Mouse (Mus musculus): ENCODE measurements around the gene Cnot3. TPM values are rescaled to one million over a fixed set of nuclear protein-coding genes. Genes with fewer than 3 reads are reported as not detected.

Gene Cnot3
- polyA plus RNA-seq, 1 experiment from 2014 or later, result 40.5 TPM

DNA sequence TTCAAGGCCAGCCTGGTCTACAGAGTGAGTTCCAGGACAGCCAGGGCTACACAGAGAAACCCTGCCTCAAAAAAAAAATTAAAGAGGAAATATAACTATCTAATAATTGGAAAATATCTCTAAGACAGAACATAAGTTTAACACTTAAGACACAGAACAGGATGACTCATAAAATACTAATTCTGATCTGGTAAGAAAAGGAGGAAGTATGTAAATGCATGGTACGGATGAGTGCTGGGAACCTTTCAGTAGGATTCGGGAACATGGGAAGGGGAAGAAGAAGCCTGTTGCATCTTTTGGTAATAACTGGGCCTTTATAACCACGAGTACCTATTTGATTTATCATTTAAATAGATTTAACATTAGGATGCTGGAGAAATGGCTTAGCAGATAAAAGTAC lies 31.0 kb upstream of the Cnot3 start:
- H3K27me3 ChIP-seq (replicated peaks; ENCODE audit: control insufficient read depth, insufficient read depth, low read length), result no peaks in the 10 kb centered on the region
- H3K9me3 ChIP-seq (replicated peaks; ENCODE audit: control insufficient read depth, low read length), result no peaks in the 10 kb centered on the region
- no peak overlapping the region for H3K9ac ChIP-seq (ENCODE audit: low read length)
- ATAC-seq, result no peak
- no peaks in the 10 kb centered on the region for H3K36me3 ChIP-seq (ENCODE audit: control insufficient read depth, insufficient read depth, low read length)
- H3K27ac ChIP-seq (ENCODE audit: low read depth, low read length), result no peak overlapping the region
- no peak overlapping the region for H3K4me2 ChIP-seq (ENCODE audit: low read length)
- whole genome bisulfite sequencing, result 86% methylated on average over 3 of the region's 3 CpGs
- peaks cover 5% of the 10 kb centered on the region for H3K4me1 ChIP-seq (ENCODE audit: control insufficient read depth, insufficient read depth, low read length)
- no peak overlapping the region for H3K4me3 ChIP-seq (ENCODE audit: low read depth, low read length)
- DNase-seq (ENCODE audit: low spot score), result no peak

DNA sequence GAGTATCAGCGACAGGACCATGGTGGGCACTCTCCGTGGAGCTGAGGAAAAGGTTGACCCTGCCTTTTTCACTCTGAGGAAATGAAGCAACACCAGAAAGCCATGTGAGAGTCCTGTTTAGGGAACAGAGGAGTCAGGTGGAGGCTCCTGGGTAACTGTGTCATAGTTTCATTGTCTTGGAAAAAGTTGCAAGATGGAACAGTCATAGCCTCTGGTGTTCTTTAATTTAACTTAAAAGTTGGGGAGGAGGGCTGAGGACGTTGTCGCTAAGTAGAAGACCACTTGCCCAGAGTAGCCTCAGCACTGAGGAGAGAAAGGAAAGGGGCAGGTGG lies 29.0 kb upstream of the Cnot3 start, which contains the start of gene Oscar:
Oscar (minus strand) TSS at position 101 of the 332 bp plus-strand sequence.
- no peak within 1 kb of the TSS for H3K27ac ChIP-seq (ENCODE audit: low read depth, low read length)
- H3K36me3 ChIP-seq (ENCODE audit: control insufficient read depth, insufficient read depth, low read length), result peaks cover 15% of the 10 kb centered on the region
- DNase-seq (ENCODE audit: low spot score) (no peak), ATAC-seq (no peak)
- 76% methylated on average over 4 of the region's 4 CpGs for WGBS
- no peak within 1 kb of the TSS; the same call in 1 of the 2 replicates for H3K4me2 ChIP-seq (ENCODE audit: low read length)
- H3K9me3 ChIP-seq (replicated peaks; ENCODE audit: control insufficient read depth, low read length), result no peaks in the 10 kb centered on the region
- peak within 1 kb of the TSS; percentile 61 for H3K4me3 ChIP-seq (ENCODE audit: low read depth, low read length)
- peaks cover 5% of the 10 kb centered on the region for H3K4me1 ChIP-seq (ENCODE audit: control insufficient read depth, insufficient read depth, low read length)
- no peak within 1 kb of the TSS for H3K9ac ChIP-seq (ENCODE audit: low read length)
- H3K27me3 ChIP-seq (replicated peaks; ENCODE audit: control insufficient read depth, insufficient read depth, low read length), result no peaks in the 10 kb centered on the region

DNA sequence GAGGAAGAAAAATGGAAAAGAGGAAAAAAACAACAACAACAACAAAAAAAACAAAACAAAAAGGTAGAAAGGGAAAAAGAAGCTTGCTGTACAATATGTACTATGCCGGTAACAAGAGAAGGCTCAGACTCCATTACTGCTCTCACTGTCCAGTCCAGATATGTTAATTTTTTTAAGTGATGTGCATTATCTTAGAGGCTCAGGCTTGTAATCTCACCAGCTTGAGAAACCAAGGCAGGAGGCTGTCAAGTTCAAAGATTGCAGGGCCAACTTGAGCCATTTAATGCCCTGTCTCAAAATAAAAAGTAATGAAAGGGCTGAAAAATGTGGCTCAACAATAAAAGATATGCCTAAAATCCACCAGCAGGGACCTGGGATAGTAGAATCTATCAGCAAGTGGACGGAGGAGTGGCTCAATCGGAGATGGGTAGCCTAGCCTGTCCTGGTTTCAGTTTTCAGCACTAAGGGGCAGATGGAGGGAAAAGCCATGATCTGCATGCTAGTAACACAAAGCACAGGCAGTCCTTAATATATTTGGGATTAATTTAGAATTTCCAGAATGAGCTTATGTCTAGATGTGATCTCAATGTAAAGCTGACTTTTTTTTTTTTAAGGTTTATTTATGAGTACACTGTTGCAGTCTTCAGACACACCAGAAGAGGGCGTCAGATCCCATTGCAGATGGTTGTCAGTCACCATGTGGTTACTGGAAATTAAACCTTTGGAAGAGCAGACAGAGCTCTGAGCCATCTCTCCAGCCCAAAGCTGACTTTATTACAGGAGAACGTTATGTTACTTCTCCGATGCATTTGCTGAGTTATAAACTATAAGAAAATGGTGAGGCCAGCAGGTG lies 28.5 kb upstream of the Cnot3 start:
- H3K27ac ChIP-seq (ENCODE audit: low read depth, low read length), result no peak overlapping the region
- ATAC-seq, result peak; percentile 40

DNA sequence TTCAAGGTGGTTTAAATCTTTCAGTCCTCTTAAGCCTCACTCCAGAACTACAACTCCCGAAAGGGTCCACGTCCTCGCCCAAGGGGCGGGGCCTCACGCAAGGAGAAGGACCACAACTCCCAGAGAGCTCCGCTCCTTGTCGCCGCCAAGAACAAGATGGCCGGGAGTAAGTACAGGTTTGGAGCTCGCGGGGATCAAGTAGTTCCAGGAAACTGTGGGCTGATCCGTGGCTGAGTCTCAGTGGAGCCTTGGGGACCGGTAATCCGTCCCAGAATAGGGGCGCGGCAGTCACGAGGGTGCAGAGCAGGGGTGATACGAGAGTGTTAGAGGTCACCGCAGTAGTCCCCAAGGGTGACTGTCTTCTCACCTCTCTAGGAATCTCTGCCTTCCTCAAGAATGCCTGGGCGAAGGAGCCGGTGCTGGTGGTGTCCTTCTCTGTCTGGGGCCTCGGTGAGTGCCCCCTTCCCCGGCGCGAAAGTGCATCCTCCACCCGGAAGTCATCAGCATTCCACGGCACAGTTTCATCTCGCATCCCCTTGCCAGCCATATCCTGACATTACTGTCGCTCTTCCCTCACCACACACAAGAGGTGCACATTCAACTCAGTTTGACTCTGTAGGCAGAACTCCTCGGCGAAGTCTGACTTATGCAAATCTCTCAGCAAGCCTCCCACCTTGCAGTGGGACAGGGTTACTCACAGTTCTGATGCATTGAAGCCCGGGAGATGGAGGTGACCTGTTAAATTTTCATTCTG lies 27.6 kb upstream of the Cnot3 start, which contains the start of gene Ndufa3:
Ndufa3 (plus strand) TSS at position 132 of the 754 bp plus-strand sequence.
- DNase-seq (ENCODE audit: low spot score) (peak; percentile 96), ATAC-seq (peak; percentile 97)
- no peaks in the 10 kb centered on the region for H3K9me3 ChIP-seq (replicated peaks; ENCODE audit: control insufficient read depth, low read length)
- H3K27ac ChIP-seq (ENCODE audit: low read depth, low read length), result no peak within 1 kb of the TSS
- peaks cover 5% of the 10 kb centered on the region for H3K4me1 ChIP-seq (ENCODE audit: control insufficient read depth, insufficient read depth, low read length)
- peaks cover 28% of the 10 kb centered on the region for H3K36me3 ChIP-seq (ENCODE audit: control insufficient read depth, insufficient read depth, low read length)
- 2% methylated on average over 32 of the region's 32 CpGs for WGBS
- H3K9ac ChIP-seq (ENCODE audit: low read length), result peak within 1 kb of the TSS; percentile 79
- peak within 1 kb of the TSS; percentile 70 for H3K4me2 ChIP-seq (ENCODE audit: low read length)
- H3K4me3 ChIP-seq (ENCODE audit: low read depth, low read length), result peak within 1 kb of the TSS; percentile 61
- no peaks in the 10 kb centered on the region for H3K27me3 ChIP-seq (replicated peaks; ENCODE audit: control insufficient read depth, insufficient read depth, low read length)

More for the DNA sequence above, 28.5 kb upstream of the Cnot3 start:
- WGBS, result 45% methylated on average over 6 of the region's 6 CpGs
- Histone ChIP-seq H3K4me1 (ENCODE audit: control insufficient read depth, insufficient read depth, low read length) (peaks cover 5% of the 10 kb centered on the region), H3K4me2 (ENCODE audit: low read length) (no peak overlapping the region; the same call in 1 of the 2 replicates), H3K36me3 (ENCODE audit: control insufficient read depth, insufficient read depth, low read length) (peaks cover 20% of the 10 kb centered on the region), H3K9me3 (replicated peaks; ENCODE audit: control insufficient read depth, low read length) (no peaks in the 10 kb centered on the region), H3K4me3 (ENCODE audit: low read depth, low read length) (peak overlapping the region; percentile 61), H3K27me3 (replicated peaks; ENCODE audit: control insufficient read depth, insufficient read depth, low read length) (no peaks in the 10 kb centered on the region), H3K9ac (ENCODE audit: low read length) (no peak overlapping the region)
- DNase-seq (ENCODE audit: low spot score), result no peak

DNA sequence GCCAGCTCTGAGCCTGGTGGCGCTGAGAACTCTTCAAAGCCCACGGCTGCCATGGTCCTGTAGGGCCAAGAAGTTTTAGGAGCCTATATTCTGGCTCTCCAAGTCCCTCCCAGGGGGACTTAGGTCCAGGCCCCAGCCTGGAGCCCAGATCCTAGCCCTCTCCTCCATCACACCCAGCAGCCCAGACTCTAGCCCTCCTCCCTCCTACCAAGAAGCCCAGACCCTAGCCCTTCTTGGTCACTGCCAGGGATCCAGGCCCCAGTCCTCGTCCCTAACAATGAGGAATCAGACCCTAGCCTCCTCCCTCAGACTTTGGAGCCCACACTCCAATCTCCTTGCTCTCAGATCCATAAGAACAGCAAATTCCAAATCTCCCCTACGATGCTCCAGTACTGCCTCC lies 16.0 kb upstream of the Cnot3 start:
- ATAC-seq (peak; percentile 35), DNase-seq (ENCODE audit: low spot score) (no peak)
- peaks cover 23% of the 10 kb centered on the region for H3K36me3 ChIP-seq (ENCODE audit: control insufficient read depth, insufficient read depth, low read length)
- H3K9me3 ChIP-seq (replicated peaks; ENCODE audit: control insufficient read depth, low read length), result no peaks in the 10 kb centered on the region
- H3K4me1 ChIP-seq (ENCODE audit: control insufficient read depth, insufficient read depth, low read length), result peaks cover 14% of the 10 kb centered on the region
- WGBS, result 37% methylated on average over 4 of the region's 4 CpGs
- H3K27me3 ChIP-seq (replicated peaks; ENCODE audit: control insufficient read depth, insufficient read depth, low read length), result no peaks in the 10 kb centered on the region
- 0 out of 2 replicates have a peak overlapping the region, but pooled peaks have one; percentile 14 for H3K27ac ChIP-seq (ENCODE audit: low read depth, low read length)
- peak overlapping the region; percentile 78 for H3K9ac ChIP-seq (ENCODE audit: low read length)
- peak overlapping the region; percentile 98 for H3K4me2 ChIP-seq (ENCODE audit: low read length)
- H3K4me3 ChIP-seq (ENCODE audit: low read depth, low read length), result peak overlapping the region; percentile 62

DNA sequence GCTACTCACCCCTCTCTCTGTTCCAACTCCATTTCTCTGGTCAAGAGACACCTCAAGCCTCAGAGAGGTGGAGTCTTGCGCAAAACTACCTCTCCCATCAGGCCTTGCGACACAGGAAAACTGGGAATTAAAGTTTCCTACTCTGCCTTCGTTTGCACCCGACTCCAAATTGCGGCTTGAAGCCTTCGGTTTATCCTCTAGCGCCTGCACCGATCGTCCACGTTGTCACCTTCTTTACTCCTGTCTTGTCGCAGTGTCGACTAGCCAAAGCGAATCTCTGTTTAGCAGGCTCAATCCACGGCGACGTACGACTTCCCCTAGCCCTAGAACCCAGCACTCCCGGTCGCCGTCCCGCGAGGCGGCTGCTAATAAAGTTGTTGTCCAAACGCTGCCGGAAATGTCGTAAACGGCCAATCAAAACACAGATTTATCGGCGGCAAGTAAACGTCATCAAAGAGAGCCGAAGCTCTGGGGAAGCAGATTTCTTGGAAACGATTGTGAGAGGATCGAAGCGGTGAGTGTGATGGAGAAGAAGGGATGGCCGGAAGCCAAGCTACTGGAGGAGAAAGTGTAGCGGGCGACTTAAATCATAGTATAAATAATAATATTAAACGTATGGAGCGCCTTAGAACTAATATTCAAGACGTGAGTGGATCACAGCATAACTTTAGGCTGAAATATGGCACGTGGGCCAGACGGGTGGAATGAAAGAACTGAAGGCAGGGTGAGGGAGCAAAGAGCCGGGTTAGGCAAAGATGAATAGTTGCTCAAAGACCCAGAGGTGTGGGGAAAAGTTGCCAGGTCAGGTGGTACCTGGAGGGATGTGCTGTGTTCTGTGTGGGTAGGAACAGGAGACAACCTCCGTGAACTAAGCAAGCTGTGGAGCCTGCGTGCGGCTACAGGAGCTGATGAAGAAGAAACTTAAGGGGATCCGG lies 15.3 kb upstream of the Cnot3 start, which contains the start of the genes Tfpt and Prpf31:
Tfpt (minus strand) TSS at position 387 of the 935 bp plus-strand sequence.
Prpf31 (plus strand) TSS at position 443 of the 935 bp plus-strand sequence.
- peak within 1 kb of the TSS; percentile 14; the same call in 1 of the 2 replicates for H3K27ac ChIP-seq (ENCODE audit: low read depth, low read length)
- ATAC-seq (peak; percentile 92), DNase-seq (ENCODE audit: low spot score) (peak; percentile 99)
- under 1% methylated on average over 47 of the region's 47 CpGs for WGBS
- H3K4me1 ChIP-seq (ENCODE audit: control insufficient read depth, insufficient read depth, low read length), result peaks cover 14% of the 10 kb centered on the region
- no peaks in the 10 kb centered on the region for H3K9me3 ChIP-seq (replicated peaks; ENCODE audit: control insufficient read depth, low read length)
- H3K9ac ChIP-seq (ENCODE audit: low read length), result peak within 1 kb of the TSS; percentile 78
- no peaks in the 10 kb centered on the region for H3K27me3 ChIP-seq (replicated peaks; ENCODE audit: control insufficient read depth, insufficient read depth, low read length)
- H3K4me3 ChIP-seq (ENCODE audit: low read depth, low read length), result peak within 1 kb of the TSS; percentile 62
- H3K36me3 ChIP-seq (ENCODE audit: control insufficient read depth, insufficient read depth, low read length), result peaks cover 24% of the 10 kb centered on the region
- peak within 1 kb of the TSS; percentile 98 for H3K4me2 ChIP-seq (ENCODE audit: low read length)

DNA sequence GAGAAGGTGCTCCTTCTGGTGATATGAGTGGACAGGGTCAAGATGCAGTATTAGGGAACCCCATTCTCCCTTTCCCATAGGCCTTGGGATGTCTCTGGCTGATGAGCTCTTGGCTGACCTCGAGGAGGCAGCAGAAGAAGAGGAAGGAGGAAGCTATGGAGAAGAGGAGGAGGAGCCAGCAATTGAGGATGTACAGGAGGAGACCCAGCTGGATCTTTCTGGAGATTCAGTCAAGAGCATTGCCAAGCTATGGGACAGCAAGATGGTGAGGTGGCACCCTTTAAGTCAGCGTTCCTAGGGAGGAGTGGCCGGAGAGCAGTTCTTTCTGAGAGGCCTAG lies 14.6 kb upstream of the Cnot3 start:
- H3K27me3 ChIP-seq (replicated peaks; ENCODE audit: control insufficient read depth, insufficient read depth, low read length), result no peaks in the 10 kb centered on the region
- DNase-seq (ENCODE audit: low spot score) (no peak), ATAC-seq (no peak)
- peaks cover 14% of the 10 kb centered on the region for H3K4me1 ChIP-seq (ENCODE audit: control insufficient read depth, insufficient read depth, low read length)
- peak overlapping the region; percentile 78 for H3K9ac ChIP-seq (ENCODE audit: low read length)
- WGBS, result 61% methylated on average over 3 of the region's 3 CpGs
- no peaks in the 10 kb centered on the region for H3K9me3 ChIP-seq (replicated peaks; ENCODE audit: control insufficient read depth, low read length)
- peak overlapping the region; percentile 79 for H3K4me2 ChIP-seq (ENCODE audit: low read length)
- H3K36me3 ChIP-seq (ENCODE audit: control insufficient read depth, insufficient read depth, low read length), result peaks cover 30% of the 10 kb centered on the region
- no peak overlapping the region for H3K27ac ChIP-seq (ENCODE audit: low read depth, low read length)
- peak overlapping the region; percentile 62 for H3K4me3 ChIP-seq (ENCODE audit: low read depth, low read length)

DNA sequence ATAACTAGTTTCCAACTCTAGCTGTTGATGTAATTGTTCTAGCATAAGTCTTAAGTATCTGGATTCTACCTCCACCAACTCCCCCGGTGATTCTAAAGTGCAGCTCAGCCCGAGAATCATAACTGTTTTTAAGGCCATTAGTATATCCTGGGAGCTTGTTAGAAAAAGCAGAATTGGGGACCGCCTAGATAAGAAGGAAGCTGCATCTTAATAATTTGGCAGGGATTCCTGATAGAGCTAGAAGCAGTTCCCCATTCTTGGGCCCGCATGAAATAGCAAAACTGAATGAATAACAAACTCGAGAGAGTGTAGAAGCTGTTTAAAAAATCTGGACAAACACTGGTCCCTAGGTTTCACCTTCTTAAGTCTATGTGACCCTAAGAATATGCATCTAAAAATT lies 1.7 kb upstream of the Cnot3 start:
- peaks cover 36% of the 10 kb centered on the region for H3K36me3 ChIP-seq (ENCODE audit: control insufficient read depth, insufficient read depth, low read length)
- no peak overlapping the region for H3K4me2 ChIP-seq (ENCODE audit: low read length)
- H3K4me1 ChIP-seq (ENCODE audit: control insufficient read depth, insufficient read depth, low read length), result peaks cover 24% of the 10 kb centered on the region
- H3K9ac ChIP-seq (ENCODE audit: low read length), result no peak overlapping the region
- 71% methylated on average over 5 of the region's 5 CpGs for WGBS
- no peaks in the 10 kb centered on the region for H3K9me3 ChIP-seq (replicated peaks; ENCODE audit: control insufficient read depth, low read length)
- no peaks in the 10 kb centered on the region for H3K27me3 ChIP-seq (replicated peaks; ENCODE audit: control insufficient read depth, insufficient read depth, low read length)
- H3K27ac ChIP-seq (ENCODE audit: low read depth, low read length), result no peak overlapping the region
- DNase-seq (ENCODE audit: low spot score) (no peak), ATAC-seq (no peak)
- no peak overlapping the region for H3K4me3 ChIP-seq (ENCODE audit: low read depth, low read length)
